Mouse (Mus musculus) kidney, embryonic 16.5 days (tissue): ENCODE data around the gene Depdc1b. TPM values are rescaled to one million over a fixed set of nuclear protein-coding genes. Genes with fewer than 3 reads are reported as not detected.

Source experiments
- ATAC-seq: fragments of 200-750 bp; cut with Nextera tagmentation; 2 replicates; pipeline ENCODE4 v1.8.0; 2017; ENCODE audit warnings: moderate TSS enrichment; ENCODE audit not compliant: low FRiP score, low TSS enrichment
- H3K27ac ChIP-seq: fragments of 300-500 bp; sonication (generic); 2 replicates; pipeline ENCODE4 v1.5.1; 2014; ENCODE audit warnings: low read length
- H3K27me3 ChIP-seq: fragments of 300-500 bp; sonication (generic); 2 replicates; pipeline ENCODE4 v1.6.1; 2014; ENCODE audit warnings: low read length, control low read depth, mixed read lengths; ENCODE audit not compliant: insufficient read depth
- H3K36me3 ChIP-seq: fragments of 300-500 bp; sonication (generic); 2 replicates; pipeline ENCODE4 v1.6.1; 2014; ENCODE audit warnings: low read length, control low read depth, mixed read lengths; ENCODE audit not compliant: insufficient read depth
- H3K4me1 ChIP-seq: fragments of 300-500 bp; sonication (generic); 2 replicates; pipeline ENCODE4 v1.6.1; 2014; ENCODE audit warnings: low read length, control low read depth, mixed read lengths; ENCODE audit not compliant: insufficient read depth
- H3K4me2 ChIP-seq: fragments of 300-500 bp; sonication (generic); replicated peaks from 2 replicates; pipeline ENCODE4 v1.6.1; 2014; ENCODE audit warnings: low read depth, low read length
- H3K4me3 ChIP-seq: fragments of 300-500 bp; sonication (generic); 2 replicates; pipeline ENCODE4 v1.5.1; 2014; ENCODE audit warnings: mild to moderate bottlenecking, low read length
- H3K9ac ChIP-seq: fragments of 300-500 bp; sonication (generic); replicated peaks from 2 replicates; pipeline ENCODE4 v1.6.1; 2014; ENCODE audit warnings: low read length
- H3K9me3 ChIP-seq: fragments of 300-500 bp; sonication (generic); 2 replicates; pipeline ENCODE4 v1.6.1; 2016; ENCODE audit warnings: low read length, control low read depth
- WGBS: fragments of 180-500 bp; shearing (Covaris S2); extraction: QIAGEN DNeasy Blood & Tissue Kit; methylation state at CpG from one replicate; pipeline ENCODE4 v1.1.7; 2014; 5-methylcytosine and 5-hydroxymethylcytosine counted together
- polyA plus RNA-seq: library from polyadenylated mRNA; unstranded; fragments of >200 nt; fragmentation: Nextera tagmentation; extraction: Ambion mirVana; gene quantifications from 2 replicates; pipeline ENCODE4 v1.2.1, GENCODE M21; 2015

The Depdc1b gene
- polyA plus RNA-seq, 1 experiment from 2014 or later = 12.7 TPM

GRCm38 (mm10) chr13:108449116-108450097, 133.3 kb downstream of the Depdc1b start, which contains the start of gene Pde4d:
Gene Pde4d, plus strand, starts transcription at chr13:108449948.
- ATAC-seq = peak; percentile 82; the same call in 1 of the 2 replicates
- H3K27me3 ChIP-seq = no peaks in the 10 kb centered on the region
- peak within 1 kb of the TSS; percentile 31 for H3K4me2 ChIP-seq
- WGBS = 16% methylated on average over 10 of the region's 10 CpGs
- peaks cover 13% of the 10 kb centered on the region for H3K4me1 ChIP-seq
- no peak within 1 kb of the TSS for H3K27ac ChIP-seq
- no peaks in the 10 kb centered on the region for H3K36me3 ChIP-seq
- no peak within 1 kb of the TSS for H3K9ac ChIP-seq
- no peak within 1 kb of the TSS for H3K4me3 ChIP-seq
- no peaks in the 10 kb centered on the region for H3K9me3 ChIP-seq

GRCm38 (mm10) chr13:108451122-108451521, 135.0 kb downstream of the Depdc1b start:
- WGBS = 84% methylated on average over 2 of the region's 2 CpGs
- Histone ChIP-seq H3K36me3 (no peaks in the 10 kb centered on the region), H3K9ac (no peak overlapping the region), H3K9me3 (no peaks in the 10 kb centered on the region), H3K4me3 (no peak overlapping the region), H3K27ac (no peak overlapping the region), H3K27me3 (no peaks in the 10 kb centered on the region), H3K4me2 (no peak overlapping the region), H3K4me1 (peaks cover 13% of the 10 kb centered on the region)
- no peak for ATAC-seq

GRCm38 (mm10) chr13:108453064-108453919, 137.2 kb downstream of the Depdc1b start:
- Histone ChIP-seq H3K27me3 (no peaks in the 10 kb centered on the region), H3K27ac (no peak overlapping the region), H3K4me1 (peaks cover 13% of the 10 kb centered on the region), H3K9ac (no peak overlapping the region), H3K4me2 (no peak overlapping the region), H3K36me3 (no peaks in the 10 kb centered on the region), H3K9me3 (no peaks in the 10 kb centered on the region), H3K4me3 (no peak overlapping the region)
- 81% methylated on average over 6 of the region's 6 CpGs for WGBS
- ATAC-seq = no peak

Other genes starting within 250 kb of the Depdc1b start
- 72.0 and 72.6 TPM in 2 replicates for gene Ndufaf2, start 157.7 kb upstream of the Depdc1b start, polyA plus RNA-seq
- gene Ercc8, start 157.6 kb upstream of the Depdc1b start, polyA plus RNA-seq = 15.4 and 16.7 TPM in 2 replicates
- 20.5 and 22.0 TPM in 2 replicates for gene Elovl7, start 101.9 kb upstream of the Depdc1b start, polyA plus RNA-seq
- 11.1 and 14.4 TPM in 2 replicates for gene Pde4d, start 133.6 kb downstream of the Depdc1b start, polyA plus RNA-seq